Mouse (Mus musculus): ENCODE measurements at regions not wholly inside any gene's neighbourhood (a gene's known extent, or its start where the extent isn't known, plus 50 kb on each side); places are given as distances from the start of the nearest gene placed in this dataset.
"Not testable (repeated sequence)": the region's sequence is repeated elsewhere in the genome, so short reads cannot be mapped to it uniquely, and the experiment has no call there.

DNA sequence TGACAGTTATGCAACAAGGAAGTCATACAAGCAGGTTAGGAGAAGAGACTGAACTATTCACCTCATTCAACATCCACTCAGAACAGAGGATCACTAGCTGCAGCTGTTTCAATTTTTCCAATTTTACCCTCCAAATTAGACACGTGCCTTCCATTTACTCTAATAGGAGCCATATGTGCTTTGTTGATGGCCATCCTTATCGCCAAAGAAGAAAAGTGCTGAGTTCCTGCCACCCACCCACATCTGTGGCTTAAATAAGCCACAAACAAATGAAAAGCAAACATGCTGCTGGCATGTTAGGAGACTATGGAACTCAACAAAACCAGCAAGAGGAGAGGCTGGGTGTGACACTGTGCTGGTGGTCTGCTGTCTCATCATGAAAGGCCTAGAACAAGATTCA, 1786.1 kb downstream of the 9330182O14Rik start:
- no peak for DNase-seq (ENCODE audit: low read depth in 1 of 2, low spot score in 2 of 2)

DNA sequence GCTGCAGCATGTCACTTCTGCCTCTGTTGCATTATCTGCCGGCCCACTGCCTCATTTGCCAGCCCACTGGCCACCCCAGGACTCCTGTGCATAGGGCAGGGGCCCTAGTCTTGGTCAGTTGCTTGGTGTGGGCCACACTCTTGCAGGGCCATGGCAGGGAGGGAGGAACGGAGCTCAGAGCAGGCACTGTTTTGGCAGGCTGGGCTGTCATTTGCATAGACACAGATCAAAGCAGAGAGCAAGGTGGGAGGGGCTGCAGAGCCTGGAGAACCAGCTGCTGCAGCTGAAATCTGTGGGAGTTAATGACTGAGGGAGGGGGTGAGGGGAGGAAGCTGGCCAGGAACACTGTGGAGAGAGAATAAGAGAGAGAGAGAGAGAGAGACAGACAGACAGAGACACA, 1802.5 kb downstream of the 9330182O14Rik start:
- no peak for DNase-seq (ENCODE audit: low read depth in 1 of 2, low spot score in 2 of 2)

DNA sequence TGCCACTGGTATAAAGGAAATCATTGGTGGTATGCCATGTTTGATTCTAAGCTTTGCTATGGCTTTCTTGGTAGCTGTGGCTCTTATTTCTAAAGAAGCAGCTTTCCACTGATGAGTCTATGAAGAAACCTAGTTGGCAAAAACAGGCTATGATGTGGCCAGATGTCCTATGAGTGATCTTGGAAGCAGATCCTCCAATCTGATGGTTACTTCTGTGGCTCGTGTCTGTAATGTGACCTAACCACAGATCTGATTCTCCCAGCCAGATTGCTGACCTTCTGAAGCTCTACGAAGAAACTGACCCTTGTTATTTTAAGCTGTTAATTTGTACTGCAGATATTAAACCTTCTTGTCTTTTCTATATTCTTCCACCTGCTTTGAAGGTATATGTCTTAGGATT, 1811.1 kb downstream of the 9330182O14Rik start:
- no peak for DNase-seq (ENCODE audit: low read depth in 1 of 2, low spot score in 2 of 2)

DNA sequence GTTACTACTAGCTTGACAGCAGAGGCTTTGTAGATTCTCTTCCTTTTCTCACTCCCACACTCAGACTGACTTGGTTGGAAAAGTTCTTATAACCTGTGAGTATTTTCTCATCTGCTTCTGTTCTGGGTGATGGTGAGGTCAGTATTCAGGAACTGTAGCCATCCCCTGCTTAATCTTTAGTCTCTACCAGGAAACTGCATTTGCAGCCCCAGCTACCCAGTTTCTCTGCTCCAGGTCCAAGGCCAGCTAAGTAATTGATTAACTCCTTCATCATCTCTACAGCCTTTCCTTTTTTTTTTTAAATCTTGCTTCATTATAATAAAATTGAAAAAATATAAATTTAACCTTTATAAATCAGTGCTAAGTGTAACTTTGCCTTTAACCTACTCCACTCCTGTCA, 1813.7 kb downstream of the 9330182O14Rik start:
- DNase-seq (ENCODE audit: low read depth in 1 of 2, low spot score in 2 of 2) = no peak

DNA sequence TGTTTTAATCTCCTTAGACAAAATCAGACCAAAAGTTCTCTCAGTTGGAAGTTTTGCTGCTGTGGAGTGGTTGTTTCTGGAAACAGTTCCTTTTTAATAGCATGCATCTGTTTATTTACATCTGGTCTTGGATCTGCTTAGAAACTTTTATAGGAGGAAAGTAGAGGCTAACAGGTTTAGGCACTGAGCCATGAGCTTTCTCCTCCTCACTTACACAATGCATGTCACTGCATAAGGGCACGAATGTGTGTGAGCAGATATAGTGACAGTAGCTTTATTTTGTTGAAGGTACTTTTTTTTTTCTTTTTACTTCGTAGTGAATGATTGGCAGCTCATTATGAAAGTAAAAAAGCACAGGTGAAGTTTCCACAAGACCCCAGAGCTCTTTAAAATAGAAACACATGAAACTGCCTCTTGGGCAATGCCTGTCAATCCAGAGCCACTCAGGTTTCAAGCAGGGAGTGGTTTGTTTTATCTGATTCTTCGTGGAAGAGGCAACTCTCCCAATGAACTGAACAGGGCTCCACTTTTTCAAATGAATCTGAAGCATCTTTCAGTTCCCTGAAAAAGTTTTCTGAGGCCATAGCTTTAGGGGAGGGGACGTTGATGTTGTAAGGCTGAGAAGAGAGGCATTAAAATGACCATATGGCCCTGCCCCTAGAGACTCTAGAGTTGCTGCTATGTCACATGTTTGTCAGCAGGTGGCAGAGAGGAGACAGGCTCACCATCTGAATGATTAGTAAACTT, 1814.4 kb downstream of the 9330182O14Rik start:
- DNase-seq (ENCODE audit: low read depth in 1 of 2, low spot score in 2 of 2) = no peak

DNA sequence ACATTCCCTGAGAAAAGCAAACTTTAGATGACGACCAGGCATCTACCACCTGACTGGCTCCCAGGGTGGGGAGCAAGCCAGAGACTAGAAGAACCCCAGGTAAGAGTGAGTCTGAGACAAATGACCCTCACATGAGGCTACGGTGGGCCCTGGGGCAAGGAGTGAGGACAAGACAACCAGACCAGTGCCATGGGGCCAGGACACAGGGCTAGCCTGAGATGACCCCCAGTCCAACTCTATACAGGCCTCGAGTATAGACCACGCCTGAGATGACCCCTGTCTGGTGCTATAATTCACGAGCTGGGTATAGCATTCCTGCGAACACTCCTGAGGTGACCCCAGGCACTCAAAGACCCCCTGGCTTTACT, 1814.9 kb downstream of the 9330182O14Rik start:
- DNase-seq (ENCODE audit: low read depth in 1 of 2, low spot score in 2 of 2) = no peak

DNA sequence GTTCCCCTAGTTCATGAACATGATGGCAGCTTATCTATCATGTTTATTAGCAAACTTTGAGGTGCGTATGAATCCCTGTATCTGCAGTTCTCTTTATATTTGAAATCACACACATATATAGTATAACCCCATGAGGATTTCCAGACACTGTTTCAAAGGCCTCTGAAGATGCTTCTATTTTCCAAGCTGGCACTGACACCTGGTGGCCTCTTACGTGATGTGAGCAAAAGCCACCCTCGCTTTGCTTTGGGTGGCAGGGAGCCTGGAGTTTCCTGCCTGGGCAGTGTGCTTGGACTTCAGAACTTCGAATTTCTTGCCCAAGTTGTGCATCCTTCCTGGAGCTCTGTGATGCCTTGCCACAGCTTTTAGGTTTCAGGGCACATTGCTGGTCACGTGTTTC, 1817.1 kb downstream of the 9330182O14Rik start:
- no peak for DNase-seq (ENCODE audit: low read depth in 1 of 2, low spot score in 2 of 2)

DNA sequence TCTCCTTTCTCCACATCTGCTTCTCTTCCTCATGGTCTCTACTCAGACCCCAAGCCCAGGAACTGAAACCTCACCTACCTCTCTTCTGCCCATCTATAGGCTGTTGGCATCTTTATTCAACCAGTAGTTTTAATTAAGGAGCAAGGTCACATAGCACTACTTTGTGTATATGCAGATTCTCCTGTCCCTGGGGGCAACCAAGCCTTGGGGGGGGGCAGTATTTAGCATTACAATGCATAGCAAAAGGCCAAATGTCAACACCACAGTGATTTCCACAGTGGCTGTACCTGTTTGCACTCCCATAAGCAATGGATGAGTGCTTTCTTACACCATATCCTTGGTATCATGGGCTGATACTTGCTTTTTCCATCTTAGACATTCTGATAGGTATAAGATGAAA, 1826.4 kb downstream of the 9330182O14Rik start:
- no peak for DNase-seq (ENCODE audit: low read depth in 1 of 2, low spot score in 2 of 2)

DNA sequence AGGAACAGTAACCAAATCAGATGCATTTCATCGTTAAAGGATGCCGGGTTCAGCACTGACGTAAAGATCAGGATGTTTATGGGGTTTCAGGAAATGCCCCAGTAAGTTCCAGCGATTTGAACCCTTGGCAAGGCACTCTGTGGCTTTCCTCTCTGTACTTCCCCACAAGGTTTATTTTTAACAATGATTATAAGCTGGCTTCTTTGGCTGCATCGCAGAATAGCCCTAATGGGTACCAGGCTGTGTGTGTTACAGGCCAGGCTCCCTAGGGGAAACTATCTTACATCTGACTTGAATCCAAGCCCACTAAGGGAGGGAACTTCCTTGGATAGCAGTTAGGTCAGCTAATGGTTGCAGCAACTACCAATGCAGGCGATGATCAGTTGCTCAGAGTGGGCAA, 1836.7 kb downstream of the 9330182O14Rik start:
- no peak for DNase-seq (ENCODE audit: low read depth in 1 of 2, low spot score in 2 of 2)

DNA sequence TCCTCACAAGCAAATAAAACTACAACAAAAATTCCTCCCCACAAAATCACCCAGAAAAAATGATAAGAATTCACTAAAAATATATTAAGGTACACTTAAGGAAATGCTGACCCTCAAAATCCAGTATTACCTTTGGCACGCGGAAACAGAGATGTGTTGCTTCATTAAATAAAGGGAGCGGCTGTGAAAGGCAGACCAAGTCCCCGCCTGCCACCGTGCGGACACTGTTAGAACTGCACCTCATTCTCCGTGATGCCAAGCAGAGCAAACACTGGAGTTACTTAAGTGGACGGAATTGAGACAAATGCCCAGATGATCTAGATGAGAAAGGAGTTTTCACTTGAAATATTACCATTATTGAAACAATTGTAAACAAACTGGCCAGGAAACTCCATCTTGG, 1839.1 kb downstream of the 9330182O14Rik start:
- DNase-seq (ENCODE audit: low read depth in 1 of 2, low spot score in 2 of 2) = peak; percentile 13 to 41

DNA sequence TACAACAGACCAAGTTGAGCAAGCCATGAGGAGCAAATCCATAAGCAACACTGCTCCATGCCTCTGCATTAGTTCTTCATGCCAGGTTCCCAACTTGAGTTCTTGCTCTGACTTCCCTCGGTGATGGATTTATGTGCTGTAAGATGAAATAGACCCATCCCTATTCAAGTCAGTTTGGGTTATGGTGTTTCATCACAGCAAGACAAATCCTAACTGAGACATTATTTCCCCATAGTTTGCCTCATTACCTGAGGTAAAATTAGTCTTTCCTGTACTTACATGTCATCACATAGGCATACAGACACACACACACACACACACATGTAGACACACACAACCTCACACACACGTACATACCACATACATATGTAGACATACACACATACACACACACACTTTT, 1843.0 kb downstream of the 9330182O14Rik start:
- DNase-seq (ENCODE audit: low read depth in 1 of 2, low spot score in 2 of 2) = no peak

DNA sequence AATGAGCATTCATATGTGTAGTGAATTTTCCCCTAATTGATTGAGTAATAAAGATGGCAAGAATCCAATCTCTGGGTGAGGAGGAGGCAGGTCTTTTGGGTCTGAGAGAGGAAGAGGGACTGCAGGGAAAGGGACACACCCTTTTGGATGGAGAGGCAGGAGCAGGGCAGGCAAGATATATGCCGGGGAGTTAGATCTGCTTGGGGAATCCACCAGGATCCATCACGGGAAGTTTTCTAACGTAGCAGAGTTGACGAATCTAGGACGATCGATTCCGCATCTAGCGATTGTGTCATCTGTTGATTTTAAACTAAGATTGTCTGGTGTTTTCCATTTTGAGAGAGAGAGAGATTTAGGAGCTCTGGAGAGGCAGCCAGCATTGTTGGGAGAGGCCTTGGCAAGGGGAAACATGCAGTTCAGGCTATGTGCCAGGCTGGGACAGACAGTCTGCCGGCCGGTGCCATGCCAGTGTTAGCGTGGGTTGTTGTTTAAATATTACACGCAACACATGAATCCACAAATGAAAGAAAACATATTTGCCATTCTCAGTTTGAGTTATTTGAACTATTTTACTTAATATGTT, 1843.6 kb downstream of the 9330182O14Rik start:
- no peak for DNase-seq (ENCODE audit: low read depth in 1 of 2, low spot score in 2 of 2)

DNA sequence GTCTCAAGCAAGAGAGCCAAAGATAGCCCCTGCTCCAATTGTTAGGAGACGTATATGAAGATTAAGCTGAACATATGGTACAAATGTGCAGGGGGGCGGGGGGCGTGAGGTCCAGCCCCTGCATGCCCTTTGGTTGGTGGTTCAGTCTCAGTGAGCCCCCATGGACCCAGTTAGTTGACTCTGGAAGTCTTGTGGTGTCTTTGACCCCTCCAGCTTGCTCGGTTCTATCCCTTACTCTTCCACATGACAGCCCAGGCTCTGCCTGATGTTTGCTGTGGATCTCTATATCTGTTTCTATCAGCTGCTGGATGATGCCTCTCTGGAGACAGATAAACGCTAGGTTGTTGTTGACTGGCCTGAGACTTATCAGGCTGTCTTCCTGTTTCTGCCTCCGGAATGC, 1849.1 kb downstream of the 9330182O14Rik start:
- no peak for DNase-seq (ENCODE audit: low read depth in 1 of 2, low spot score in 2 of 2)

DNA sequence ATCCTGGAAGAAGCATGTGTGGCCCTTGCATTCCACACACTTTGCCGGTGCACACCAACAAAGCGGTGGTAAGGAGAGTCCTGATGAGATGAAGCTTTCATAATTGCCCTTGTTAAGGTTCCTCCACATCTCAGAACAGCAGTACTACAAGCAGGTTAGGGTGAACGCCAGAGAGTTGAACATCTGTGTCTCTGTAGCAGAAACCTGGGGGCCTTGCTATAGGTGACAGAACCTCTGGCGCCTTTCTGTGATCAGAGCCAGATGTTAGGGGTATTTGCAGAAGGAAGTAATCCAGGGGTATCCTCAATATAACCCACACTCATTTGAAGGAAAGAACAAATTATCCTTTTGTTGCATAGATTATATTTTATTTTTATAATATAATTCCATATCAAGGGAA, 1850.1 kb downstream of the 9330182O14Rik start:
- no peak for DNase-seq (ENCODE audit: low read depth in 1 of 2, low spot score in 2 of 2)

DNA sequence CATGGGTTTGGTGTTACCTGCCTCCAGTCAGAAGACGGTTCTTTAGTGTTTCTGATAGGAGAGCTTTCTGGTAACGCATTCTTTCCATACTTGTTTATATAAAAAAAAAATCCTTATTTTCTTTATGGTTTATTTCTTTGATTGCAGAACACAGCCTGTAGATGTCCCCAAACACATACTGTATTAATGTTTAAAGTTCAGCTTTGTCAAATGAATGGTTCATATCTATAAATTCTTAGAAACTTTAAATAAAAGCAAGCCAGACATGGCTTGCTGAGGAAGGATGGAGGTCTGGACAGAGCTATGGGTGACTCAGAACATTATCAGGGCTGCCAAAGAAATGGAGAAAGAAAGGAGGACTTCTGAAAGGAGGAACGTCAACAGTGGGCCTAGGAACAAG, 1852.1 kb downstream of the 9330182O14Rik start:
- no peak for DNase-seq (ENCODE audit: low read depth in 1 of 2, low spot score in 2 of 2)

DNA sequence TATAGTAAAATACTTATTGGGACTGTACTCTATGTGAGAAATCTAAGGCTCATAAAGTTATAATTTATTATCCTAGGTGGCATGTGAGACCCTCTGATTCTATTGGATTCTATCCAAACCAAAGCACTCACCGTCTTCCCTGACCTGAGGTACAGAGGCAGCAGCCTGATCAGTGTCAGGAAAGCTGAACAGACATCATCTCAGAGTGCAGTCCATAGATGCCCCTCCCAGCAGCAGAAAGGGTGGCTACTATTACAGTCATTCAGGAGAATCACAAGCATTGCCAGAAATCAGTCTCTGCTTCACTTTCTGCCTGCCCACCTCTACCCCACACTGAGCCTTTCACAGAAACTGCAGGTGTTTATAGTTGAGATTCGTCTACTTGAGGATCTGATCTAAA, 1854.9 kb downstream of the 9330182O14Rik start:
- DNase-seq (ENCODE audit: low read depth in 1 of 2, low spot score in 2 of 2) = no peak

DNA sequence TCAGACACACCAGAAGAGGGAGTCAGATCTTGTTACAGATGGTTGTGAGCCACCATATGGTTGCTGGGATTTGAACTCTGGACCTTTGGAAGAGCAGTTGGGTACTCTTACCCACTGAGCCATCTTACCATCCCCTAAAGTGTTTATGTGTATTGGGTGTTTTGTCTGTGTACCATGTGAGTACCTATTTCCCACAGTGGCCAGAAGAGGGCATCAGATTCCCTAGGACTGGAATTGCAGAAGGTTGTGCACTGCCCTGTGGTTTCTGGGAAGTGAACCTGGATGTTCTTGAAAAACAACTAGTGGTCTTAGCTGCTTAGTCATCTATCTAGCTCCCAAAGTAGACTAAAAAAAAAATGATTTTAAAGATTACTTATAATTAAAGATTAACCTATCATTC, 1857.7 kb downstream of the 9330182O14Rik start:
- DNase-seq (ENCODE audit: low read depth in 1 of 2, low spot score in 2 of 2) = no peak

DNA sequence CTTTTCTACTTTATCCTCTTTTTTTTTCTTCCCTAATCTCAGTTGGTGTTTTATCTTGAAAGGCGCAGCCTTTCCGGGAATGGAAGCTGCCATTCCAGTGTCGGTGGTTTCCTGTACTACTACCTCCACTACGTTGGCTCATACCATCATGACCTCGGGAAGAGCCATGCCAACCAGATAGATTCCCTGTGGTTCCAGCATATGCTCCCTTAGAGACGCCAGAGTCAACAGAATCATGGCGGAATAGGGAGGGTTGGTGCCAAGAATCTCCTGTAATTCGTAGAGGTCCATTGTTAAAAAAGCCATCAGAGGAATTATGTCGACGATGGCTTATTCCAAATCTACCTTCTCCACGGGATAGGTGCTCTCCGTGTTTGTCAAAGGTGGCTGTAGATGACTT, 1898.1 kb downstream of the 9330182O14Rik start:
- DNase-seq (ENCODE audit: low read depth in 1 of 2, low spot score in 2 of 2) = not testable (repeated sequence)

DNA sequence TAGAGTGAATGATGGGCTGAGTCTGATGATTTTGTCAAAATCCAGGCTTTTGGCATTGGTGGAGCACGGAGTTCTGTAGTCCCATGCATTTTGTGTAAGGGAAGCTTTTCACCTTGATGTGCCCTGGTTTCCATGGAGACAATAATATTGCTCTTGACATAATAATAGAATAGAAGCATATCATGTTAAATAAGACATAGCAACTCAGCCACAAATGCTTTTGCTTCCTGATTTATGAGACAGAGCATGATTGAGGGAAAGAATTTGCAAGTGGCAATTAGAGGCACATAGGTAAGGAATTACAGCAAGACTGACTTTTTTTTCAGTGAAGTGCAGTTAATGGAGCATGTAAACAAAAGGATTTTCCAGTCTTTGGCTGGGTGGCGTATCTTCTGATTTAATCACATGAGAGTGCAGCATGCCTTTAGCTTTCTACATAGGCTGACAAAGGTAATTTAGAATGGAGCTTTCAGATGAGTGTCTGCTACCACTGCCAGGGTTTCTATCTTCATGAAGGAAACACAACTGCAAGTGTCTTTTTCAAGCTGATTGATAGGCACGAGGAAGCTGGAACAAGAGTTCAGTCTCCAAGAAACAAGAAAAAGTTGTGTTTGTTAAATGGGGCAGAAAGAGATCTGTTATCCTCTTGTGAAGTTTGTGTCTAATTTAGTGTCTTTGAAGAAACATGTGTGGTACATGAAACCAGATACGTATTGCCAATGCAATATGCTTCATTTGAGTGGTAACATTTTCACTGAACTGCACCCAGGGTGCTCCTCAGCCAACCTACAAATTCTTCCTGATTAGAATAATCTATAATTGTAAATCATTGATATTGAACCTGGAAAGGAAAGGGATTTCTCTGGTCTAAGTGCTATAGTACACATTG, 1913.2 kb downstream of the 9330182O14Rik start:
- no peak for DNase-seq (ENCODE audit: low read depth in 1 of 2, low spot score in 2 of 2)

DNA sequence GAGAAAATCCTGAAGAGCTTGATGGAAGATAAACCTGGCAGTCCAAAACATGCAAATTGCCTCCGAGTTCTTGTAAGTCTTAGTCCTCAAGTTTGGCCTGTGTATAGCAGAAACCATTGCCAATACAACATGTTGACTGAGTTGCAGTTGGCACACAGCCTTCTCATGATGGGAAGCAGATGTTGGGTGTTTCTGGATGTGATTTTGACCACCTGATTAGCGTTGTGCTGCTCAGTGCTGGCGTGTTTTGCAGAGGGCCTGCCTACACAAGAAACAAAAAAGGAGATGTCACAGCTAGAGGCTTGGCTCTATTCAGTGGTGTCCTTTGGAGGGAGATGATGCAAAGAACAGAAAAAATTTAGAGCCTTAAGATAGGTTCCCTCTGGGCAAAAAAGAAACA, 1922.6 kb downstream of the 9330182O14Rik start:
- DNase-seq (ENCODE audit: low read depth in 1 of 2, low spot score in 2 of 2) = no peak

DNA sequence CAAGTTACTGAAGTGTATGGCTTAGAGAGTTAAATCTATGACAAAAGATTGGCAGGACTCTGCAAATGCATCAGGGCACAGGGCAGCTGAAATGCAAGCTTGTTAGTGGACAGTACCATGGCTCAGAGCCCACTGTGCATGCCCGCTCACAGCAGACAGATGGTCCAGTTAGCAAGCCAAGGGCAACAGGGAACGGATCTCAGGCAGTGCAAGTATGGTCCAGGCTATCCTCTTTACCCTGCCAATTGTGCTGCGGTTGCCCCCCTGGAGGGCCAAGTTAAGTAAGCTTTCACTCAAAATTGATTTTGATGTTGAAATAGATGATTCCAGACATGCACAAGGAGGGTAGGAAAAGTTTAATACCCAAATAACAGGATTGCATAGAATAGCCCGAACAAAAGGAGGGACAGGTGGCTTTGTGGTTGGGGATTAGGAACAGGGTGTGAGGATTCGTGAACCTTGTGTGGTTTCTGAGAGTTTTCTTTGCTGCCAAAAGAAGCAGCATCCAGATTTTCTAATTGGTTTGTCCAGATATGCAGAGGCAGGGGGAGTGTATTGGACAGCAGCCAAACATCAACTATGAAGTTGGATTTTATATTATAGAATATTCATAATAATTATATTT, 1934.2 kb downstream of the 9330182O14Rik start:
- no peak for DNase-seq (ENCODE audit: low read depth in 1 of 2, low spot score in 2 of 2)

DNA sequence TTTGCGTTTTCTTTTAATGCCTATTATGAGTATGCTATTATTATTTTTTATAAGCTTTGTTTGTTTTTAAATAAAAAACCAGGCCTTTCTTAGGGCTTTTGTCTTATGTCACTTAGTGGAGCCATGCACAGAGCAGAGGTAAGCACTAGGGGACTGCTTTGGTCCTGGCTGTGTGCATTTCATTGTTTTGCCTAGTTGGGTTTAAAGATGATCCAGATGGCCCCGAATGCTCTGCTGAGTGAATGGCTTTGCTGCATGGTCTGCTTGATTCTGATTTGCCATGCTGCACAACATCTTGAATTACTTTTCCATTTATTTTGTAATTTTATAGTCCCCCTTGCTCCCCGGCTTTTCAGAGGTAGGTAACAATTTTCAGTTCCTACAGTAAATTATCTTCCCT, 1934.9 kb downstream of the 9330182O14Rik start:
- DNase-seq (ENCODE audit: low read depth in 1 of 2, low spot score in 2 of 2) = no peak

Measured in monocyte, adult 2 months (primary cell).